Comparison of ENCODE assay signal across 8 mouse cellular contexts in the genomic region with DNA sequence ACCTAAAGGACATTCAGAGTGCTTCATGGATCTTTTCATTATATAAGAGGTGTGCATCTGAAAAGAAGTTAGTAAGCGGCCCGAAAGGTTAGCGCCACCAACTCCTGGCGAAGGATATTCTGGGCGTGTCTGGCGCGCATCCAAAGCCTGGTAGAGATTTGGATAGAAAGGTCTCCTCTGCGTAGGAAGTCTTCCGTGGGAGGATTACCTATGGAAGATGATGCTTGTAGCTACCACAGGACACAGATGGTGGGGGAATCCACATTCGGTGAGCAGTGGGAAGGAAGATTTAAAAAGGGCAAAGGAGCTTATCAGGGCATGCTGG. TPM values are rescaled to one million over a fixed set of nuclear protein-coding genes. Genes with fewer than 3 reads are reported as not detected.
DNase-seq lines count a peak whose midpoint lies in the region; ATAC-seq lines count a peak whose summit lies in the region.

No protein-coding gene starts in this region.

- ATAC-seq in liver, embryonic 13.5 days (ENCODE audit: low read depth) = no peak

- H3K4me2 ChIP-seq in liver, embryonic 13.5 days = peak overlapping the region; percentile 85

- H3K4me1 ChIP-seq in hindbrain, embryonic 10.5 days (replicated peaks) = peaks cover 18% of the 10 kb centered on the region
- H3K4me1 ChIP-seq in liver, embryonic 13.5 days (replicated peaks) = peaks cover 52% of the 10 kb centered on the region

- H3K27ac ChIP-seq in hindbrain, embryonic 10.5 days = peak overlapping the region; percentile 84; the same call in 1 of the 2 replicates
- peak overlapping the region; percentile 98 for H3K27ac ChIP-seq in liver, embryonic 13.5 days

- H3K9me3 ChIP-seq in hindbrain, embryonic 10.5 days = no peaks in the 10 kb centered on the region
- H3K9me3 ChIP-seq in liver, embryonic 13.5 days (replicated peaks) = no peaks in the 10 kb centered on the region

- H3K27me3 ChIP-seq in hindbrain, embryonic 10.5 days (ENCODE audit: insufficient read depth, poor library complexity, severe bottlenecking) = no peaks in the 10 kb centered on the region
- no peaks in the 10 kb centered on the region for H3K27me3 ChIP-seq in liver, embryonic 13.5 days

- peak overlapping the region; percentile 82 for H3K9ac ChIP-seq in liver, embryonic 13.5 days

- DNase-seq in adrenal gland, adult (ENCODE audit: inconsistent age in 2 of 2, low spot score in 1 of 2) = peak; percentile 40 to 50
- no peak for DNase-seq in adrenal gland, adult 8-10 months
- peak; percentile 64 for DNase-seq in 3T3-L1 (ENCODE audit: low read depth, low spot score)
- DNase-seq in cerebellum, postnatal 36 days = peak; percentile 22 to 33
- DNase-seq in hindbrain, embryonic 10.5 days (ENCODE audit: low spot score) = no peak
- no peak for DNase-seq in liver, embryonic 13.5 days
- DNase-seq in spleen, postnatal 14 days (ENCODE audit: low spot score in 2 of 2) = peak; percentile 29 to 60
- no peak for DNase-seq in frontal cortex, postnatal 25 days (ENCODE audit: low spot score in 2 of 2)

- 4% methylated on average over 10 of the region's 10 CpGs for WGBS in hindbrain, embryonic 10.5 days
- 2% methylated on average over 10 of the region's 10 CpGs for WGBS in liver, embryonic 13.5 days (ENCODE audit: insufficient replicate concordance)

- peaks cover 23% of the 10 kb centered on the region for H3K36me3 ChIP-seq in hindbrain, embryonic 10.5 days
- peaks cover 26% of the 10 kb centered on the region for H3K36me3 ChIP-seq in liver, embryonic 13.5 days

- H3K4me3 ChIP-seq in hindbrain, embryonic 10.5 days = peak overlapping the region; percentile 68
- H3K4me3 ChIP-seq in liver, embryonic 13.5 days (replicated peaks) = peak overlapping the region; percentile 76

RNA-seq across cellular contexts. Expression of a gene that starts 0.6 kb away (rescaled TPM):
- 1 to 10 TPM in 2 of 4 experiments, under 1 TPM in 2; 0.78 to 1.6 (median 1.3) TPM for total RNA-seq in adrenal gland, adult 8-10 months (2022)
- polyA plus RNA-seq in hindbrain, embryonic 10.5 days (2016; fragmentation: Nextera tagmentation; extraction: Ambion mirVana) = 26.7 and 30.0 TPM in 2 replicates
- polyA plus RNA-seq in liver, embryonic 13.5 days (2015; fragmentation: Nextera tagmentation; extraction: Ambion mirVana) = 21.6 and 25.9 TPM in 2 replicates

Comparison
In these comparisons a context has a peak if more than half of its experiments do, and no peak if none do; other contexts are left out.
1. DNase-seq: peak in adrenal gland, adult (2 of 2), 3T3-L1 (single experiment), cerebellum, postnatal 36 days (2 of 2) and spleen, postnatal 14 days (2 of 2); none in adrenal gland, adult 8-10 months (single experiment), hindbrain, embryonic 10.5 days (single experiment), liver, embryonic 13.5 days (single experiment) and frontal cortex, postnatal 25 days (0 of 2).